Mouse (Mus musculus): ENCODE data around the gene Plekhg1.

DNA sequence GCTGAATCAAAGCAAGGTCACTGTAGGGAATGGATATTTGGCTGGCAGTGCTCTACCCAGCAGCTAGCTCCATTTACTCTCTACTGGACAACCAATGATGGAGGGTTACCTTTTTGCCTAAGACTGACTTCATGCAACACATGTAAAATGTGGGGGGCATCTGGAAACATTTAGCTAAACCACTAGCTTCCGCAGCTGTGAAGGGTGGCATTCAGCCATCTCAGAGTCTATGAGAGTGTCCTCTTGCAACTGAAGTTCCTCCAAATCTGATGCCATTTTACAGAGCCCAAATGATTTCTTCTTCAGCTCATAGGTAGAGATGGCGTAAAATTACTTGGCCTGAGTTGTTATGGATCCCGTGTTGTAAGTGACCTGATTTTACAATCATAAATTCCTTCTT lies 67.8 kb downstream of the Plekhg1 start:
- TF ChIP-seq CTCF (IDR thresholded peaks at IDR 0.05) = no peak
- TF ChIP-seq EP300 (IDR thresholded peaks at IDR 0.05) = no peak

Measured in lung, postnatal 0 days (tissue).